26 mouse cellular contexts compared by ENCODE assay signal in genomic region chr1:73787224-73787623, GRCm38 (mm10).
A peak's percentile ranks its signal among the peaks of the same experiment; 100 is the strongest.
DNase-seq lines count a peak whose midpoint lies in the region; ATAC-seq and TF ChIP-seq lines count a peak whose summit lies in the region.
"Had no signal": no experiment of that assay in that cellular context is flagged by ENCODE, and none has a peak within 500 bp of the region (broad histone marks: within the 10 kb centered on the region; RNA-seq: fewer than 3 reads in every experiment).

No protein-coding gene starts in this region.

- no peak overlapping the region for H3K27ac ChIP-seq in heart, adult 2 months
- H3K27ac ChIP-seq in midbrain, embryonic 10.5 days (replicated peaks) = peak overlapping the region; percentile 80
- no peak overlapping the region for H3K27ac ChIP-seq in midbrain, embryonic 13.5 days
- H3K27ac ChIP-seq in embryonic facial prominence, embryonic 10.5 days (replicated peaks) = peak overlapping the region; percentile 72
- peak overlapping the region; percentile 50; the same call in 1 of the 2 replicates for H3K27ac ChIP-seq in limb, embryonic 10.5 days
- H3K27ac ChIP-seq: embryonic facial prominence, embryonic 13.5 days; forebrain, embryonic 13.5 days; limb, embryonic 15.5 days; liver, embryonic 13.5 days; macrophage had no signal

- no peaks in the 10 kb centered on the region for H3K27me3 ChIP-seq in heart, adult 2 months (ENCODE audit: control insufficient read depth, insufficient read depth, low read length)
- H3K27me3 ChIP-seq in midbrain, embryonic 10.5 days (ENCODE audit: low read depth, poor library complexity, severe bottlenecking) = no peaks in the 10 kb centered on the region
- no peaks in the 10 kb centered on the region for H3K27me3 ChIP-seq in midbrain, embryonic 13.5 days
- no peaks in the 10 kb centered on the region for H3K27me3 ChIP-seq in embryonic facial prominence, embryonic 10.5 days (replicated peaks; ENCODE audit: low read depth, poor library complexity, severe bottlenecking)
- no peaks in the 10 kb centered on the region for H3K27me3 ChIP-seq in limb, embryonic 10.5 days (ENCODE audit: low read depth, poor library complexity, severe bottlenecking)
- H3K27me3 ChIP-seq: embryonic facial prominence, embryonic 13.5 days; forebrain, embryonic 13.5 days; heart, embryonic 12.5 days; hindbrain, embryonic 12.5 days; limb, embryonic 15.5 days; liver, embryonic 13.5 days had no signal

- no peaks in the 10 kb centered on the region for H3K9me3 ChIP-seq in midbrain, embryonic 10.5 days (replicated peaks)
- no peaks in the 10 kb centered on the region for H3K9me3 ChIP-seq in midbrain, embryonic 13.5 days
- no peaks in the 10 kb centered on the region for H3K9me3 ChIP-seq in embryonic facial prominence, embryonic 10.5 days
- no peaks in the 10 kb centered on the region for H3K9me3 ChIP-seq in limb, embryonic 10.5 days (replicated peaks)
- H3K9me3 ChIP-seq: embryonic facial prominence, embryonic 13.5 days; forebrain, embryonic 13.5 days; heart, embryonic 12.5 days; hindbrain, embryonic 12.5 days; limb, embryonic 15.5 days; liver, embryonic 13.5 days had no signal

- H3K9ac ChIP-seq in heart, adult 2 months (ENCODE audit: low read depth, low read length) = no peak overlapping the region
- H3K9ac ChIP-seq in midbrain, embryonic 13.5 days (replicated peaks) = no peak overlapping the region
- H3K9ac ChIP-seq: embryonic facial prominence, embryonic 13.5 days; forebrain, embryonic 13.5 days; heart, embryonic 12.5 days; hindbrain, embryonic 12.5 days; limb, embryonic 15.5 days; liver, embryonic 13.5 days had no signal

- H3K4me3 ChIP-seq in heart, adult 2 months = no peak overlapping the region
- no peak overlapping the region for H3K4me3 ChIP-seq in midbrain, embryonic 10.5 days
- no peak overlapping the region for H3K4me3 ChIP-seq in midbrain, embryonic 13.5 days (replicated peaks)
- H3K4me3 ChIP-seq in embryonic facial prominence, embryonic 10.5 days = no peak overlapping the region
- no peak overlapping the region for H3K4me3 ChIP-seq in limb, embryonic 10.5 days
- H3K4me3 ChIP-seq: embryonic facial prominence, embryonic 13.5 days; forebrain, embryonic 13.5 days; heart, embryonic 12.5 days; hindbrain, embryonic 12.5 days; limb, embryonic 15.5 days; liver, embryonic 13.5 days had no signal

- intact Hi-C loops in heart, adult 2 months (cut with DNase I) = no loop called here

- no peak for TF ChIP-seq CTCF in heart, adult 2 months (IDR thresholded peaks at IDR 0.05)

- H3K4me1 ChIP-seq in heart, adult 2 months (ENCODE audit: control insufficient read depth, insufficient read depth, low read length) = no peaks in the 10 kb centered on the region
- H3K4me1 ChIP-seq in midbrain, embryonic 10.5 days = peaks cover 7% of the 10 kb centered on the region
- 0 out of 2 replicates have a peak, but pooled peaks cover 7% of the 10 kb centered on the region for H3K4me1 ChIP-seq in midbrain, embryonic 13.5 days (replicated peaks)
- H3K4me1 ChIP-seq in embryonic facial prominence, embryonic 10.5 days = peaks cover 6% of the 10 kb centered on the region
- no peaks in the 10 kb centered on the region for H3K4me1 ChIP-seq in limb, embryonic 10.5 days
- H3K4me1 ChIP-seq: limb, embryonic 15.5 days; liver, embryonic 13.5 days had no signal

- H3K4me2 ChIP-seq in midbrain, embryonic 13.5 days (replicated peaks) = no peak overlapping the region
- H3K4me2 ChIP-seq: embryonic facial prominence, embryonic 13.5 days; forebrain, embryonic 13.5 days; heart, embryonic 12.5 days; hindbrain, embryonic 12.5 days; limb, embryonic 15.5 days; liver, embryonic 13.5 days had no signal

- 83% methylated on average over 7 of the region's 7 CpGs for WGBS in heart, adult 2 months
- WGBS in midbrain, embryonic 10.5 days = 86% methylated on average over 7 of the region's 7 CpGs
- WGBS in midbrain, embryonic 13.5 days = 62% methylated on average over 7 of the region's 7 CpGs
- 78% methylated on average over 7 of the region's 7 CpGs for WGBS in embryonic facial prominence, embryonic 10.5 days
- WGBS in limb, embryonic 10.5 days = 87% methylated on average over 7 of the region's 7 CpGs

- no peaks in the 10 kb centered on the region for H3K79me2 ChIP-seq in heart, adult 2 months (replicated peaks; ENCODE audit: control insufficient read depth, insufficient read depth, low read length)

- no peak for ATAC-seq in midbrain, embryonic 13.5 days
- ATAC-seq: forebrain, embryonic 13.5 days; intestine, postnatal 0 days; lung, postnatal 0 days had no signal

- TF ChIP-seq POLR2A in heart, adult 2 months (IDR thresholded peaks at IDR 0.05; ENCODE audit: insufficient read depth, low read depth, low read length) = no peak

- no peaks in the 10 kb centered on the region for H3K36me3 ChIP-seq in heart, adult 2 months (ENCODE audit: control insufficient read depth, insufficient read depth, low read length)
- no peaks in the 10 kb centered on the region for H3K36me3 ChIP-seq in midbrain, embryonic 10.5 days
- H3K36me3 ChIP-seq in midbrain, embryonic 13.5 days = no peaks in the 10 kb centered on the region
- no peaks in the 10 kb centered on the region for H3K36me3 ChIP-seq in embryonic facial prominence, embryonic 10.5 days (replicated peaks)
- no peaks in the 10 kb centered on the region for H3K36me3 ChIP-seq in limb, embryonic 10.5 days
- H3K36me3 ChIP-seq: embryonic facial prominence, embryonic 13.5 days; heart, embryonic 12.5 days; hindbrain, embryonic 12.5 days; limb, embryonic 15.5 days; liver, embryonic 13.5 days had no signal

- no peak for TF ChIP-seq EP300 in heart, adult 2 months (IDR thresholded peaks at IDR 0.05; ENCODE audit: insufficient read depth, low read depth, low read length)

- peak; percentile 81 for DNase-seq in heart, adult 11 months
- no peak for DNase-seq in heart, adult 2 months
- DNase-seq in midbrain, embryonic 10.5 days (ENCODE audit: low spot score) = no peak
- DNase-seq in embryonic facial prominence, embryonic 10.5 days (ENCODE audit: low spot score) = no peak
- DNase-seq in limb, embryonic 10.5 days (ENCODE audit: low spot score) = no peak
- DNase-seq: adrenal gland, postnatal 25 days; B cell, adult 2 months; cerebellum, adult 11-12 months; cerebellum, adult 9-11 months; heart, postnatal 10 days; kidney, adult 9 months; kidney, postnatal 10 days; layer of hippocampus, postnatal 36 days; left cerebral cortex, postnatal 4 days; liver, embryonic 13.5 days; lung, adult 18-20 months; right cerebral cortex, adult 18-20 months had no signal

Comparison
In these comparisons a context has a peak if more than half of its experiments do, and no peak if none do; other contexts are left out.
1. H3K27ac ChIP-seq: peak in midbrain, embryonic 10.5 days (single experiment), embryonic facial prominence, embryonic 10.5 days (single experiment) and limb, embryonic 10.5 days (single experiment); none in heart, adult 2 months (single experiment) and midbrain, embryonic 13.5 days (single experiment).